Mouse (Mus musculus): ENCODE measurements around the gene Psmg4.

DNA sequence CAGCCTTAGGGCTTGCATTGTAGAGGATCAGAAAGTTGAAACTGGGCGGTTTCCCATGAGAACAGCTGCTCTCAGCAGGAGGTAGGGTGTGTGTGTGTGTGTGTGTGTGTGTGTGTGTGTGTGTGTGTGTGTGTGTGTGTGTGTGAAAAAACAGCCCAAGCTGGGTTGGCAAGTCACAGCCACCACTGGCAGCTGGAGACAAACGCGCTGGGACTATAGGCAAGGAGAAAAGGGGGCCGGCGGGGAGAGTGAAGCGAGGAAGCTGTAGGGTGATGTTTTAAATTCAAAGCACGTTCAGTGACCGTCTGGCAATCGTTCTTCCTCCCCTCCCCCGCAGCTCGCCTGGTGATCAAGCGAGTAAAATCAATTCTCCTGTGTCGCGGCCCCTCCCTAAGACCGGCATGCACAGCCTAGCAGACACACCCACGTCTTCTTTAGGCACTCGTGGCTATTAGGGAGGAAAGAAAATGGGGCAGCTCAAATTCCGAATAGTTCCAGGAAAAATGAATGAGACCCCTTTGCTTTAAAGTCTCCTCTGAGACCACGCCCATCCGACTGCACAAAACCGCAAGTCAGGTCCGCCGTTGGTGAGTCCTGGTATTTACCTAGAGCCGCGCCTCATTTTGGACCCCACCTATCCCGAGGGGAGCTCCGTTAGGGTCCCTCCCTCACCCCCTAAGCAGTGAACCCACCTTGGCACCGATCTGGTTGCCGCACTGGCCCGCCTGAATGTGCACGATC is 33.1 kb upstream of the Psmg4 start:
- TF ChIP-seq CTCF (IDR thresholded peaks at IDR 0.05; ENCODE audit: low read depth) (no peak), EP300 (IDR thresholded peaks at IDR 0.05; ENCODE audit: low read depth) (no peak)

All from liver, embryonic 14.5 days (tissue).